Mouse (Mus musculus) stomach, postnatal 0 days (tissue): ENCODE results near the gene Wtip. TPM values are rescaled to one million over a fixed set of nuclear protein-coding genes. Genes with fewer than 3 reads are reported as not detected.
"Not testable (repeated sequence)": the region's sequence is repeated elsewhere in the genome, so short reads cannot be mapped to it uniquely, and the experiment has no call there.

Source experiments
- ATAC-seq: fragments of 200-750 bp; cut with Nextera tagmentation; 2 replicates; pipeline ENCODE4 v1.8.0; 2017; ENCODE audit not compliant: low FRiP score, low TSS enrichment
- DNase-seq: peaks from one replicate; pipeline ENCODE4 v3.0.0-alpha.2; 2016; ENCODE audit warnings: low spot score
- H3K27ac ChIP-seq: fragments of 300-500 bp; sonication (generic); replicated peaks from 2 replicates; pipeline ENCODE4 v1.5.1; 2014; ENCODE audit warnings: mild to moderate bottlenecking, control low read depth
- H3K27me3 ChIP-seq: fragments of 300-500 bp; sonication (generic); 2 replicates; pipeline ENCODE4 v1.6.1; 2014; ENCODE audit warnings: low read length; ENCODE audit not compliant: control insufficient read depth, insufficient read depth
- H3K36me3 ChIP-seq: fragments of 300-500 bp; sonication (generic); 2 replicates; pipeline ENCODE4 v1.6.1; 2014; ENCODE audit warnings: low read length, mixed read lengths; ENCODE audit not compliant: control insufficient read depth, insufficient read depth
- H3K4me1 ChIP-seq: fragments of 300-500 bp; sonication (generic); replicated peaks from 2 replicates; pipeline ENCODE4 v1.6.1; 2014; ENCODE audit warnings: antibody characterized with exemption; ENCODE audit not compliant: control insufficient read depth, insufficient read depth
- H3K4me2 ChIP-seq: fragments of 300-500 bp; sonication (generic); replicated peaks from 2 replicates; pipeline ENCODE4 v1.6.1; 2014; ENCODE audit warnings: low read depth, mild to moderate bottlenecking, control low read depth, moderate library complexity
- H3K4me3 ChIP-seq: fragments of 300-500 bp; sonication (generic); 2 replicates; pipeline ENCODE4 v1.5.1; 2014; ENCODE audit warnings: low read depth, low read length, control low read depth
- H3K9ac ChIP-seq: fragments of 300-500 bp; sonication (generic); 2 replicates; pipeline ENCODE4 v1.6.1; 2014; ENCODE audit warnings: mild to moderate bottlenecking, low read length, control low read depth, mixed read lengths
- H3K9me3 ChIP-seq: fragments of 300-500 bp; sonication (generic); 2 replicates; pipeline ENCODE4 v1.6.1; 2016; ENCODE audit warnings: low read length; ENCODE audit not compliant: control insufficient read depth
- CTCF ChIP-seq: IDR thresholded peaks from 2 replicates; pipeline ENCODE4 v1.5.1; 2016; ENCODE audit warnings: antibody characterized with exemption, low read depth, mild to moderate bottlenecking, moderate library complexity
- EP300 ChIP-seq: optimal IDR thresholded peaks from 2 replicates; pipeline ENCODE3; 2016; ENCODE audit warnings: antibody characterized with exemption
- WGBS: fragments of 180-500 bp; shearing (Covaris S2); extraction: QIAGEN DNeasy Blood & Tissue Kit; methylation state at CpG from one replicate; pipeline ENCODE4 v1.1.7; 2014; 5-methylcytosine and 5-hydroxymethylcytosine counted together
- polyA plus RNA-seq: library from polyadenylated mRNA; unstranded; fragments of >200 nt; fragmentation: Nextera tagmentation; extraction: Ambion mirVana; gene quantifications from 2 replicates; pipeline ENCODE4 v1.2.1, GENCODE M21; 2015

The Wtip gene
- 3.5 and 5.0 TPM in 2 replicates for polyA plus RNA-seq

DNA sequence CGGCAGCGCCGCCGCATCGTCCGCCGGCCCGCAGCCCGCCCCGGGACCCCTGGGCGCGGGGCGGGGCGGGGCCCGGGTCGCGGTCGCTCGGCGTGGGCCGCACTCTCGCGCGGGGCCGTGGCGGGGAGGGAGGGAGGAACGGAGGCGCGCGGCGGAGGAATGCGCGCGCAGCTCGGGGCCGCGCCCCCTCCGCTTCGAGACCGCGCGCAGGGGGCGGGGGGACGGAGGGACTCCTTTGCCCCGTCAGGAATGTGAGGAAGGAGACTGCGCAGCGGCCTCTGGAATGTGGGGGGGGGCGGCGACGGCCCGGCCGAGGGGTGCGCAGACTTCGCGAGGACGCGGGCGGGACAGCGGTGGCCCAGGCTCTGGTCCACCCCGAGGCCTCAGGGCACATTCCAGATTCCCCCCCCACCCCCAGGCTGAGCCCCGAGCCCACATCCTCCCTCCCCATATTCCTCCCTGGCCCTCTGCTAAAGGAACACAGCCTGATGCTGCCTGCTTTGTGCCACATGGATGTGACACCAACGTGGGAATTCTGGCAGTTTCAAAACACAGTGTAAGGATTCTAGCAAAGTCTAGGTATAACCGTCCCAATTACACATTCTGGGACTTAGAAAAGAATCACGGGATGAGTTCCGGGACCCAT lies at the start of gene Wtip:
TSS of gene Wtip (minus strand) at position 152 of the 646 bp plus-strand sequence.
- Histone ChIP-seq H3K4me2 (peak within 1 kb of the TSS; percentile 74), H3K9me3 (no peaks in the 10 kb centered on the region), H3K4me3 (peak within 1 kb of the TSS; percentile 78), H3K4me1 (no peaks in the 10 kb centered on the region), H3K27ac (peak within 1 kb of the TSS; percentile 92), H3K36me3 (no peaks in the 10 kb centered on the region), H3K9ac (peak within 1 kb of the TSS; percentile 95), H3K27me3 (no peaks in the 10 kb centered on the region)
- ATAC-seq (peak; percentile 86), DNase-seq (peak; percentile 86)
- WGBS, result 2% methylated on average over 10 of the region's 65 CpGs
- TF ChIP-seq CTCF, result no peak

DNA sequence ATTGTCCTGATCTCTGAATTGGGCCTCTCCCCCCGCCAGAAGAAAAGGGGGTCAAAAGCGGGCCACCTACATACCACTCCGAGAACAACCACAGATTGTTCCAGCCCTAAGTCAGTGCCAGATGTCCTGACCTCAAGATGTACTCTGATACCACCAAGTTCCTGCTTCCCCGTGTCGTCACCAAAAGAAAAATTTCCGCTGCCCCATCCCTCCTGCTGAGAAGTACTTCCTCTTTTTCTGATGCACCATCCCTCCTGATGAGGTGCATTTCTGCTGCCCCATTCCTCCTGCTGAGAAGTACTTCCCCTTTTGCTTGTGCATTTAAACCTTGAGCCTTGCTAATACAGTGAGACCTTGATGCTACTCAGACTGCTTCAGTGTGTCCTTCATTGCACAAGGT lies 43.2 kb upstream of the Wtip start:
- not testable (repeated sequence) for H3K27me3 ChIP-seq, H3K4me1 ChIP-seq, H3K27ac ChIP-seq, H3K4me2 ChIP-seq, H3K36me3 ChIP-seq, H3K9me3 ChIP-seq, H3K9ac ChIP-seq, H3K4me3 ChIP-seq, DNase-seq, ATAC-seq
- 86% methylated on average over 6 of the region's 6 CpGs for WGBS

DNA sequence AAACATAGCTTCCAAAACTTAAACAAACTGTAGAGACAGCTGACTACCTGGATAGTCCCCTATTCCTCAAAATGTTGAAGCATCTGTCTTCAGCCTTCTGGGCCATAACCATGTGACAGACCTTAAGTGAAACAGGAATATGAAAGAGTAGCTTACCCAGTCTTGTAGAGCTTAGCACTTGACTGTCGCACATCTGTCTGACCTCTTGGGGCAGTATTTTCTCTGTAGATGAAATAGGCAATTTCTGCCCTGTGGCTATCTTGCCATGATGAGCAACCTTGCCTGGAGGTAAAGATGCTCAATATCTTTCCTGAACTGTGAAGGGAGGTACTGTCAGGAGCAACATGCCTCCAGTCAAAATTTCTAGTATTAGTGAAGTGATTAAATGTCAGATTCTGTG lies 39.2 kb upstream of the Wtip start:
- Histone ChIP-seq H3K4me2 (no peak overlapping the region), H3K36me3 (no peaks in the 10 kb centered on the region), H3K9me3 (no peaks in the 10 kb centered on the region), H3K4me3 (no peak overlapping the region), H3K4me1 (no peaks in the 10 kb centered on the region), H3K9ac (no peak overlapping the region), H3K27me3 (no peaks in the 10 kb centered on the region), H3K27ac (no peak overlapping the region)
- DNase-seq (no peak), ATAC-seq (no peak)
- peak; percentile 15 for TF ChIP-seq CTCF
- no peak for TF ChIP-seq EP300
- WGBS, result 69% methylated on average over 1 of the region's 1 CpGs

DNA sequence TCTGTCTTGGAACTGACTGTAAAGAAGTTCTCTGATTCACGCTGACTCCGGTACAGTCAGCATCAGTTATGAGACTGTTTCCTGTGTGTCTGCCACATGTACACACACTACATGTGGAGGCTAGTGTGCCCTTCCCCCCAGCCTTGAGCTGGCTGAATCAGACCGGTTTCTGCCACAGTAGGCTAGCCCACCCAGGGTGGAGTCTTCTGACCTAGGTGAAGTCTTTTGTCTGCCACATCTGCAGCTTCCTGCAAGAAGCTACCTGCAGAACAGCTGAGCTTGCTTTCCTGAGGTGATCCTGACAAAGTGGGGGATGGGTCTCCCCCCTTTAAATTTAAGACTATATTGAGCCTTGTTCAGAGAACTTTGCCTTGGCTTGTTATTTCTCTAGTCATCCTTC lies 36.4 kb upstream of the Wtip start, which contains the start of gene Uba2:
TSS of gene Uba2 (minus strand) at position 146 of the 400 bp plus-strand sequence.
- Histone ChIP-seq H3K27ac (peak within 1 kb of the TSS; percentile 90), H3K4me3 (peak within 1 kb of the TSS; percentile 94), H3K4me2 (peak within 1 kb of the TSS; percentile 82), H3K36me3 (no peaks in the 10 kb centered on the region), H3K9me3 (no peaks in the 10 kb centered on the region), H3K9ac (peak within 1 kb of the TSS; percentile 94), H3K27me3 (no peaks in the 10 kb centered on the region), H3K4me1 (no peaks in the 10 kb centered on the region)
- DNase-seq, result no peak
- ATAC-seq, result no peak
- TF ChIP-seq EP300 (no peak), CTCF (no peak)
- WGBS, result 67% methylated on average over 3 of the region's 3 CpGs

DNA sequence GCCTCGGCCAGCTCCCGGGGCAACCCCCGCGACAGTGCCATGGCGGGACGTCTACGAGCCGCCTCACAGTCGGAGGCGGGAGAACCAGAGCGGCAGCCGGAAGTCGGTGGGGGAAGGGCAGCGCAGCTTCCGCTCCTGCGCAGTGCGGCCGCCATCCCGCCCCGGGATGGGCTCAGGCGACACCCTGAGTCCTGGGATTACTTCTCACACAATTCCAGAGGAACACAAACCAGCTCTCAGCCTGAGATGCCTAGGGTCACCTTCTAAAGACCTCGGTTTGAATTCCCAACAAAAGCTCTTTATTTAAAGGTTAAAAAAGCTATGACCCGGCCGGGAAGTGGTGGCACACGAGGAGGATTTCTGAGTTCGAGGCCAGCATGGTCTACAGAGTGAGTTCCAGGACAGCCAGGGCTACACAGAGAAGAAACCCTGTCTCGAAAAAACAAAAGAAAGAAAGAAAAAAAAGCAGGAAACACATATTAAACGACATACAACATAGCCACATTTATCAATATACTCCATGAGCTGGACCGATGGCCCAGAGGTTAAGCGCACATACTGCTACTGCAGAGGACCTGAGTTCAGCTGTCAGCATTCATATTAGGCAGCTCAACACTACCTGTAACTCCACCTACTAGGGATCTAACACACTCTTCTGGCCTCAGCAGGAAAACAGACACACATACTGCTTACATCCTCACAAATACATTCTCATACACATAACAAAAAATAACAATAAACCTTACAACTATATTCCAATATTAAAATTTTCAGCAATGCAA lies 35.6 kb upstream of the Wtip start:
- no peaks in the 10 kb centered on the region for H3K4me1 ChIP-seq
- H3K9me3 ChIP-seq, result no peaks in the 10 kb centered on the region
- no peaks in the 10 kb centered on the region for H3K27me3 ChIP-seq
- ATAC-seq, result peak; percentile 98
- H3K9ac ChIP-seq, result peak overlapping the region; percentile 94
- peak; percentile 93 for DNase-seq
- H3K27ac ChIP-seq, result peak overlapping the region; percentile 90
- peak overlapping the region; percentile 94 for H3K4me3 ChIP-seq
- TF ChIP-seq EP300, result no peak
- TF ChIP-seq CTCF, result no peak; the same call in 1 of the 2 replicates
- 9% methylated on average over 30 of the region's 30 CpGs for WGBS
- no peaks in the 10 kb centered on the region; the same call in 1 of the 2 replicates for H3K36me3 ChIP-seq
- peak overlapping the region; percentile 82 for H3K4me2 ChIP-seq
